Mouse (Mus musculus) lung, postnatal 0 days (tissue): ENCODE measurements around the gene Evi5l.
A peak's percentile ranks its signal among the peaks of the same experiment; 100 is the strongest.

Experiments used
- CTCF ChIP-seq: IDR thresholded peaks from 2 replicates; pipeline ENCODE4 v1.5.1; 2016; ENCODE audit warnings: antibody characterized with exemption, mild to moderate bottlenecking
- EP300 ChIP-seq: IDR thresholded peaks from 2 replicates; pipeline ENCODE4 v1.6.1; 2016; ENCODE audit warnings: antibody characterized with exemption, mild to moderate bottlenecking, control low read depth

GRCm38 (mm10) chr8:4258233-4258632, 91.9 kb downstream of the Evi5l start:
- no peak for TF ChIP-seq EP300
- TF ChIP-seq CTCF = peak; percentile 96
